Mouse (Mus musculus) heart, adult 8-10 months (tissue): Measurements from ENCODE around the gene Erbb3. TPM values are rescaled to one million over a fixed set of nuclear protein-coding genes. Genes with fewer than 3 reads are reported as not detected.

ENCODE experiments used
- DNase-seq: peaks from one replicate; pipeline ENCODE4 v3.0.0; 2022; ENCODE audit warnings: low spot score
- total RNA-seq, 4 experiments: library from RNA; stranded (reverse); gene quantifications; 2 replicates each; pipeline ENCODE4 v1.2.4; 2022

Gene Erbb3
- total RNA-seq, 4 experiments from 2014 or later: 6.9 to 8.5 (median 7.9) TPM

GRCm38 (mm10) chr10:128612433-128613153 lies 23.1 kb upstream of the Erbb3 start:
- peak; percentile 72 for DNase-seq

DNA sequence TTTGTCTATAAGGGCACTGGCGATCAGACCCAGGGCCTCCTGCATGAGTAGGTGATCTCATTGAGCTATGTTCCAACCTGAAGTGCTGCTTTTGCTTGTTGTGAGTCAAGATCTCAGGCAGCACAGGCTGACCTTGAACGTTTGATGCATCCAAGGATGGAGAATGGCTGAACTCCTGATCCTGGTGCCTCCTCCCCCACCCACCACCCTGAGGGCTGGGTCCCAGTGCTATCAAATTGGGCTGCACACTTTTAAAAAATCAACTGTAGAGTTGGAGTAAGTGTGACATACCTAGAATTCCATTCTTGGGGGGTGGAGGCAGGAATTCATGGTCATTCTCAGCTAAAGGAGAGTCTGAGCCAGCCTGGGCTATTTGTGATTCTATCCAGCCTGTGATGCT lies 17.0 kb upstream of the Erbb3 start:
- DNase-seq: no peak

- DNase-seq: no peak
Measured at GRCm38 (mm10) chr10:128602470-128603128, 13.1 kb upstream of the Erbb3 start.

DNA sequence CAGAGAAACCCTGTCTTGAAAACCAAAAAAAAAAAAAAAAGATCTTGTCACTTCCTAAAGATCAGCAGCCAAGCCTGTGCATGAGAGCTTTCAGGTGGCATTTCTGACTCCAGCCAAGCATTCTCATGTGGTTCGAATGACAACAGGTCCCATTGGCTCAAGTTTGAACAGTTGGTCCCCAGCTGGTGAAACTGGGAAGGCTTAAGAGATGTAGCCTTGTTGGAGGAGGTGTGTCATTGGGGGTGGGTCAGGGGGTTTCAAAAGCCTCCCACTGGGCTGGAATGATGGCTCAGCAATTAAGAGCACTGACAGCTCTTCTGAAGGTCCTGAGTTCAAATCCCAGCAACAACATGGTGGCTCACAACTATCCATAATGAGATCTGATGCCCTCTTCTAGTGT lies 12.0 kb upstream of the Erbb3 start:
- DNase-seq: no peak

DNA sequence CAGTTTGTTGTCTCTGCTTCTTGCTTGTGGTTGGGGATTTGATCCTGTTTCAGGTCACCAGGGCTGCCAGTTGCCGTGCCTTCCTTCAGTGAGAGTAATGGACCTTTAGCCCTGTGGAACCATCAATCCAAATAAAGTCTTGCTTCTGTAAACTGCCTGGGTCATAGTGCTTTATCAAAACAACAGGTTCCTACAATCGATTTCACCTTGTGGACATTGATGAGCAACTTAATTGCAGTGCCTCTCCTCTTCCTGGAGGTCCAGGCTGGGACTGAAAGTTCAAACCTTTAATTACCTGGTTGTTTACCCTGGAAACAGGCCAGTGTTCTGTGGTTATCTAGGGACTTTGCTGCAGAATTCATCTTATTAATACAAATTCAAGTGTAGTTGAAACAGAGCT lies 9.0 kb upstream of the Erbb3 start:
- DNase-seq: no peak

GRCm38 (mm10) chr10:128592797-128593196 lies 3.3 kb upstream of the Erbb3 start:
- no peak for DNase-seq

DNA sequence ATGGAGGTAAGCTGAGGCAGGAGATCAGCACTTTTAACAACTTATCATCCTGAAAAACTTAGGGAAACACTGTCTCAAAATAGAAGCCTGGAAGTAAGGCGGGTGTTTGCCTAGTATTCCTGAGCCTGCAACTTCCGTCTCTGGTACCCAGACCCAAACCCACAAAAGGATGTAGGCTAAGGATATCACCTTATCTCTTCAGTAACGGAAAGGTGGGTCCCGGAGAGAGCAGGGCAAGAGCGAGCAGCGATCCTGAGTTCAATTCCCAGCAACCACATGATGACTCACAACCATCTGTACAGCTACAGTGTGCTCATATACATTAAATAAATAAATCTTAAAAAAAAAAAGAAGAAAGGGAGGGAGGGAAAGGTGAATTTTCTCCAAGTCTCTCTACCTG lies 2.0 kb upstream of the Erbb3 start:
- no peak for DNase-seq

DNA sequence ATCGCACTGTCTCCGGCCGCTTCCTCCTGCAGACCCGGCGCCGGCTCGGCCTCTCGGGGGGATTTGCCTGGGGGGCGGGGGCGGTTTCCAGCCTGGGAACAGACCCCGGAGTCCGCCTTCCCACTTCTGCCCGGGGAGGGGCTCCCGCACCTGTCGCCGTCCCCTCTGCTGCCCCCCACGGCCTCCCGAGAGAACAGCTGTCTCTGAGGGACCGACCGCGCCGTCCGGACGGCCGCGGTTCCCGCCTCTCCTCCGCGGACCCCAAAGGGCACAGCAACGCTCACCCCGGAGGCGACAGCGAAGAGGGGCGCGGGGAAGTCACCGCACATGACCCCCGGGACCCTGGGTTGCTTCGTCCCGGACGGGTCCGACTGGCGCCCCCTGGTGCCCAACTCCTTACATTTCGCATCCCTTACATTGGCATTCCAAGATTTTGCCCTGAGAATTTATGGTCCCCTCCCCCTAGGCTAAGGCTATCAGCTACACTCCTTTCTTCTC lies 790 bp upstream of the Erbb3 start:
- peak; percentile 28 for DNase-seq

DNA sequence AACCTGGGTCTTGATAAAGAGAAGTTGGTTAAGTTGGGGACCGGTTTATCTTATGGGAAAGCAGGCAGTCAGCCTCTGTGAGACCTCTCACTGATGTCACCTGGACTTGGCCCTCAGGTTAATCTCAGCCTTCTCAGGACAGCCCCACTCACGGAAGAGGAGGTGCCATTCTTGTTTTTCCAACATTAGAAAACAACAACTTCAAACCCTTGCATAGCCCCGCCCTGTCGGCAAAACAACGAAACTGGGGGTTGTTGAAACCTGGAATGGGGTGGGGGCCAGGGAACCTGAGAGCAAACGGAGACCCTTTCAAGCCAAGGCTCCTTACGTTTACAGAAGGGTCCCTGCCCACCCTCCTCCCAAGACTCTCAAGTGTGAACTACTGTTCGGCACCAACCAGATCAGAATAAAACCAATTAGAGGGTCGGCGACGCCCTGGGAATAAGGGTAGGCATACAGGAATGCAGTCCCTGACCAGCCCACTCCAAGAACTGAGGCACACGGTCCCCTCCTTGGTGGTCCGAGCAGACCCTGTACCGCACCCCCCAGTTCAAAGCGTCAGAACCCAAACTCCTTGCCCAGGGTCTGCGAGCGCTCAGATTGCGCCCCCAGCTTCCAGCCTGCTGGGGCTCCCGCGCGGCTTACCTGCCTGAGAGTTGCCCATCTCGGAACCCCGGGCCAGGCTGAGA lies 533 bp downstream of the Erbb3 start:
- no peak for DNase-seq

- DNase-seq: no peak
Measured at GRCm38 (mm10) chr10:128588136-128588535, 1.3 kb downstream of the Erbb3 start.

GRCm38 (mm10) chr10:128587697-128588096 lies 1.8 kb downstream of the Erbb3 start:
- no peak for DNase-seq

GRCm38 (mm10) chr10:128587120-128587519 lies 2.3 kb downstream of the Erbb3 start:
- no peak for DNase-seq

DNA sequence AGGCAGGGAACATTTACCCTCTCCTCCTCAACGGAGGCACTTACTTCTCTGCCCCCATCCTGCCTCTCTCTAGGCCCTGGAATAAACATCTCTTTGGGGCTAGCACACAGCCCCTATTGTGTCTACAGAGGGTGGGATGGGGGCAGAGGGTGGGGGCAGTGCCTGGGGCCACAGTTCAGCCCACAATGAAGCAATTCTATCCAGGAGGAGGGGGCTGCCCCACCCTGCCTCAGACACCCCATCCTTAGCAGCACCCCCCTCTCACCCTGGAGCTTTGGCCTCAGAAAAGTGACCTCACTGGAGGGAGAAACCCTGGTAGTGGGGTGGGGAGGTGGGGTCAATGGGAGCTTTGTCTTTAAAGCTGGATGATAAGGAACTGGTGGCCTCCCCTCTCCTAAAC lies 2.9 kb downstream of the Erbb3 start:
- no peak for DNase-seq

- DNase-seq: no peak
Measured at GRCm38 (mm10) chr10:128584386-128584785, 5.1 kb downstream of the Erbb3 start.

- DNase-seq: peak; percentile 48
Measured at GRCm38 (mm10) chr10:128583644-128584043, 5.8 kb downstream of the Erbb3 start.

- no peak for DNase-seq
Measured at GRCm38 (mm10) chr10:128579731-128580130, 9.7 kb downstream of the Erbb3 start.

DNA sequence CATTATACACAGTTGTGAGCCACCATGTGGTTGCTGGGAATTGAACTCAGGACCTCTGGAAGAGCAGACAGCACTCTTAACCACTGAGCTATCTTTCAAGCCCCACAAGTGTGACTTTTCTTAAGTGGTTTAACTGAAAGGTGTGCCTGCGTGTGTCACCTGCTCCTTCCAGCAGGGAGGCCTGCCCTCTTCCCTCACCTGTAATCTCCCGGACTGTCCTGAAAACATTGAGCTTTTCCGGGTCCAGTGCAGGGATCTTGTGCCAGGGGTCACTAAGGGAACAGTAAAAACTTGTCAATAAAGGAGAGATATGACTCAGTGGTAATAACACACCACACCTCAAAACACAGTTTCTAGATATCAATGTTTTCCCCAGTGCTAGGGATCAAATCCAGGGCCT lies 10.2 kb downstream of the Erbb3 start:
- no peak for DNase-seq

DNA sequence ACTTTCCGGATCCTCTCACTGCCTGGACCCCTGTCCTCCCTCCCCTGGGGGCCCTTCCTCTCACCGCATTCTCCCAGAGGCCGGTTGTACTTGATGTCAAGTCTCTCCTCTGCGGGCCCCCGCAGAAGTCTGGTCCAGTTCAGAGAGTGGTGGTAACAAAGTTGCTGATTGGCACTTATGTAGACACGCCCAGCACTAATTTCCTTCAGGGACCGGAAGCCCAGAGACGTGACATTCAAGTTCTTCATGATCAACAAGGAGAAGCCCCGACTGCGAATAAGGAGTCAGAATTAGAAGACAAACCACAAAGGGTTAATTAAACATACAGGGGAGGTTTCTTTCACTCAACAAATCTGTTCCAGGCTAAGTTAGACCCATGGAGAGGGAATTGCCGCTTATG lies 11.1 kb downstream of the Erbb3 start:
- no peak for DNase-seq

DNA sequence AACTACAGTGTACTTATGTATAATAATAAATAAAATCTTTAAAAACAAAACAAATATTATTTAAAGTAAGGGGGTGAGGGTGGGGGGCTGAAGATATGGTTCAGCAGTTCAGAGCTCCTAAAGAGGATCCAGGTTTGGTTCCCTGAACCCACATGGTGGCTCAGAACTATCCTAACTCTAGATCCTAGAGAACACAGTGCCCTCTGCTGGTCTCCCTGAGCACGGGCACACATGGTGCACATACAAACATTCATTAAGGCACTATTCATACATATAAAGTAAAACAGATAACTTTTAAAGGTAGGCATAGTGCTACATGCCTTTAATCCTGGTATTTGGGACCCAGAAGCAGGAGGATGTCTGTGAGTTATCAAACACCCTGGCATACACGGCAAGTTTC lies 14.4 kb downstream of the Erbb3 start:
- no peak for DNase-seq

DNA sequence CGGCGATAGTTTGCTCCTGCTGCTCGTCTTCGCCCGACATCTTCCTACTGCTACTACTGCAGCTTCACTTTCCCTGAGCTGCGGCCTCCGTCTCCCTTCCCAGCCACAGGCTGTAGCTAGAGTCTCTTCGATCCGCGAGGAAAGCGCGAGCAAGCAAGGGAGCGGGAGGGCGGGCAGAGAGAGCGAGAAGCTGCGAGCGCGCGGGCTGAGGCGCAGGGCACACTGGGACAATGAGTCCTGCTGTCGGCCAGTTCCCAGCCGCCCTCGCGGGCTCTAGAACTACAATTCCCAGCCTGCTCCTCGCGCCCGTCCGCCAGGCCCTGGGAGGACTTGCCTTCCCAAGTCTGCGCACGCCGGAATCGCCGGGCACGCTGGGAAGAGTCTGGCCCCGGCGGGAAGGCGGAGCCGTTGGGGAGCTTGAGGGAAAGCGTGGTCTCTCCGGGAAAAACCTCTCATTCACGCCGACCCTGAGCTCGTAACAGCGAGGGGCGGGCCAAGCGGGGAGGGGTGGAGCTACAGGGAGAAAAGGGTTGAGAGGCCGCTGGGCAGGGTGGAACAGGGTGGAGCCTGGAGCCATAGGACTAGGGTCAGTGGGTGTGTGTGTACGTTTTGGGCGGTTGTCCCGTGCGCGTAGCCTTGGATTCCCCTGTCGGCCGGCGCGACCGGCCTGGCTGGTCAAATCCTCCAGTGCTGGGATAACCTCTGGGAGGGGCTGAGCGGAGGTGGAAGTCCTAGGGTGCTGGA lies 23.5 kb downstream of the Erbb3 start, which contains the start of gene Pa2g4:
Gene Pa2g4, minus strand, starts transcription at position 200 of the 744 bp plus-strand sequence.
- peak; percentile 99 for DNase-seq

- no peak for DNase-seq
Measured at GRCm38 (mm10) chr10:128565206-128565787, 24.2 kb downstream of the Erbb3 start.
